Mouse (Mus musculus): ENCODE data around the gene Nr1i3. TPM values are rescaled to one million over a fixed set of nuclear protein-coding genes. Genes with fewer than 3 reads are reported as not detected.

Nr1i3 gene
- total and polyA plus RNA-seq, 3 experiments, result 0.24 to 1.7 TPM; not detected in 1

- H3K4me3 ChIP-seq (ENCODE audit: control insufficient read depth in 1 of 2, insufficient read depth in 1 of 2, low read depth in 2 of 2, low read length in 2 of 2), result no peak overlapping the region
- H3K9ac ChIP-seq (ENCODE audit: control insufficient read depth, low read depth, low read length, poor library complexity, severe bottlenecking), result no peak overlapping the region
- H3K9me3 ChIP-seq (replicated peaks; ENCODE audit: insufficient read depth, low read length), result no peaks in the 10 kb centered on the region
- peaks cover 0 to 13% of the 10 kb centered on the region in 2 experiments; a peak in 2 of 4 replicates for H3K4me1 ChIP-seq (ENCODE audit: control insufficient read depth in 1 of 2, insufficient read depth in 2 of 2, low read length in 2 of 2)
- H3K27me3 ChIP-seq (ENCODE audit: control insufficient read depth in 1 of 2, insufficient read depth in 2 of 2, low read length in 2 of 2), result no peaks in the 10 kb centered on the region
- peaks cover 0 to 9% of the 10 kb centered on the region in 2 experiments; a peak in 2 of 4 replicates for H3K36me3 ChIP-seq (ENCODE audit: control insufficient read depth in 1 of 2, insufficient read depth in 2 of 2, low read length in 2 of 2)
- no peak for DNase-seq (ENCODE audit: low read depth, low spot score)
- H3K27ac ChIP-seq (ENCODE audit: control insufficient read depth, low read depth, low read length), result no peak overlapping the region
- no peak for TF ChIP-seq MYB (IDR thresholded peaks at IDR 0.05; ENCODE audit: low read depth, low read length)
- no peak for TF ChIP-seq MXI1 (IDR thresholded peaks at IDR 0.05; ENCODE audit: low read depth, low read length)
- TF ChIP-seq NRF1 (IDR thresholded peaks at IDR 0.05; ENCODE audit: insufficient read depth, low read depth, low read length, poor library complexity, severe bottlenecking), result no peak
- no peak for TF ChIP-seq SMC3 (IDR thresholded peaks at IDR 0.05; ENCODE audit: low read depth, low read length)
- TF ChIP-seq KAT2A (conservative IDR thresholded peaks at IDR 0.05; ENCODE audit: low read depth, low read length), result no peak
- TF ChIP-seq ZNF384 (IDR thresholded peaks at IDR 0.05; ENCODE audit: low read depth, low read length), result no peak
- TF ChIP-seq BHLHE40 (IDR thresholded peaks at IDR 0.05; ENCODE audit: borderline replicate concordance, low read depth, low read length), result no peak
- TF ChIP-seq MAZ (IDR thresholded peaks at IDR 0.05; ENCODE audit: low read depth, low read length), result no peak
- no peak for TF ChIP-seq NELFE (IDR thresholded peaks at IDR 0.05; ENCODE audit: low read depth, low read length)
- TF ChIP-seq SIN3A (IDR thresholded peaks at IDR 0.05; ENCODE audit: low read length), result no peak
- TF ChIP-seq POLR2A (IDR thresholded peaks at IDR 0.05; ENCODE audit: control insufficient read depth in 1 of 2, insufficient read depth in 1 of 2, low read depth in 1 of 2, low read length in 2 of 2, poor library complexity in 1 of 2), result no peak
- no peak for TF ChIP-seq CHD1 (IDR thresholded peaks at IDR 0.05; ENCODE audit: low read depth, low read length)
- no peak for TF ChIP-seq USF1 (IDR thresholded peaks at IDR 0.05; ENCODE audit: low read depth, low read length)
- no peak for TF ChIP-seq TCF12 (IDR thresholded peaks at IDR 0.05; ENCODE audit: low read depth, low read length)
- no peak for TF ChIP-seq RCOR1 (IDR thresholded peaks at IDR 0.05; ENCODE audit: low read depth, low read length)
- TF ChIP-seq EP300 (IDR thresholded peaks at IDR 0.05; ENCODE audit: low read depth in 1 of 2, low read length in 2 of 2), result no peak
- H3K79me2 ChIP-seq (ENCODE audit: control insufficient read depth, insufficient read depth, low read length, poor library complexity), result no peaks in the 10 kb centered on the region
These were observed 25.7 kb upstream of the Nr1i3 start for GRCm38 (mm10) chr1:171187851-171188700.

GRCm38 (mm10) chr1:171189046-171189445, 24.7 kb upstream of the Nr1i3 start:
- TF ChIP-seq RCOR1 (IDR thresholded peaks at IDR 0.05; ENCODE audit: low read depth, low read length) (no peak), USF1 (IDR thresholded peaks at IDR 0.05; ENCODE audit: low read depth, low read length) (no peak)
- H3K27ac ChIP-seq (ENCODE audit: control insufficient read depth, low read depth, low read length), result no peak overlapping the region
- H3K27me3 ChIP-seq (ENCODE audit: control insufficient read depth in 1 of 2, insufficient read depth in 2 of 2, low read length in 2 of 2), result peaks cover 0 to 3% of the 10 kb centered on the region in 2 experiments; a peak in 1 of 4 replicates
- H3K9ac ChIP-seq (ENCODE audit: control insufficient read depth, low read depth, low read length, poor library complexity, severe bottlenecking), result no peak overlapping the region
- H3K4me1 ChIP-seq (ENCODE audit: control insufficient read depth in 1 of 2, insufficient read depth in 2 of 2, low read length in 2 of 2), result peaks cover 0 to 8% of the 10 kb centered on the region in 2 experiments; a peak in 2 of 4 replicates
- no peak for DNase-seq (ENCODE audit: low read depth, low spot score)
- H3K79me2 ChIP-seq (ENCODE audit: control insufficient read depth, insufficient read depth, low read length, poor library complexity), result no peaks in the 10 kb centered on the region
- no peaks in the 10 kb centered on the region for H3K9me3 ChIP-seq (replicated peaks; ENCODE audit: insufficient read depth, low read length)
- H3K36me3 ChIP-seq (ENCODE audit: control insufficient read depth in 1 of 2, insufficient read depth in 2 of 2, low read length in 2 of 2), result peaks cover 0 to 6% of the 10 kb centered on the region in 2 experiments; a peak in 2 of 4 replicates
- no peak overlapping the region for H3K4me3 ChIP-seq (ENCODE audit: control insufficient read depth in 1 of 2, insufficient read depth in 1 of 2, low read depth in 2 of 2, low read length in 2 of 2)

Measured in MEL (cell line).